Mouse (Mus musculus): ENCODE measurements around the gene Gm19345. TPM values are rescaled to one million over a fixed set of nuclear protein-coding genes. Genes with fewer than 3 reads are reported as not detected.

Gm19345 gene
- total RNA-seq, 4 experiments from 2014 or later = 1.4 to 2.5 (median 2.0) TPM

DNA sequence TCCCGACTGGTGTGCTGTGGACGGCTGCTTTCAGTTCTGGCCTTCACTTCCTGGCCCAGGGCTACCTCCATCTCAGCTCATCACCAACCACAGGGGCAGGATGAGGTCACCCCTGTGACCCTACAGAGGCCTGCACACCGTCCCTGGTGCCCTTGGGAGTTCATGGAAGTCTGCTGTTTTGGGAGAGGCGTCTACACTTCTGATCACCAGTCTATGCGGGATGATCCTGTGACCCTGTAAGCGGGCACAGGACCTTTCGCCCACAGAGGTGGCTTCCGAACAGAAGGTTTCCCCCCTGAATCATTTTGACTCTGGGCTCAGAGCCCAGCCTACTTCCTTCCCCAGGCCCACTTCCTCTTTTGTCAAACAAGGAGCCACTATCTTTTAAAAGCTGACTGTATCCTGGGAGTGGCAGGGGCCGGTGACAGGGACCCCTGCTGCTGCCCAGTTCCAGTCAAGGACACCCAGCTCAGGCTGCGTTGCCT lies 19.4 kb downstream of the Gm19345 start:
- no peak for DNase-seq (ENCODE audit: low spot score in 2 of 2)

- no peak for DNase-seq (ENCODE audit: low spot score in 2 of 2)
These were observed 20.3 kb downstream of the Gm19345 start for GRCm38 (mm10) chr7:19871943-19872601.

DNA sequence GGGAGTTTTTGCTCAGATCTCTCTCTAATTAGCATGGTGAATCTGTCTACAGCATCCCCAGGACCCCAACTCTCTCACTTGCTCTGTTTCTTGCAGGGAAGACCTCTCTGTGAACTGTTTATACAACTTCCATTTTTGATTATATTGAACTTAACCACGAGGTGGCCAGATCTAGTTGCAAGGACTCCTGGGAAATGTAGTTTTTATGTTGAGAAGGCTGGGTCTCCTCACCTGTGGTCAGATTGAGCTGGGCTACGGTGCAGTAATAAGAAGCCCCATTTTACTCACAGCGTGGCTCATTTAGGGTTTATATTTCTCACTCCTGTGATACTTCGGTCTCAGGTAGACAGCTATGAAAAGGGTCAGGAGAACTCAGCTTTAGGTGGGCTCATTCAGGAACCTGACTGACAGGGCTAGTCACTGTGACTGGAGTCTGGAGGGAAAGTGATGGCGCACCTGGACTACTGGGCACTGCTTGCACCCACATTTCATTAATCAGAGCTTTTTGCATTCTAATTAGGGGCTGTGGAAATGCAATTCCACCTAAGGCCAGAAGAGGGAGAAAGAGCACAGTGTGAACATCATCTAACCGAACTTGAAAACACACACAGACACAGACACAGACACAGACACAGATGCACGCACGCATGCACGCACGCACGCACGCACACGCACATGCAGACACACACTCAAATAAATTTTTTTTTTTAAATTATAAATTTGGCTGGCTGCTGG lies 24.3 kb downstream of the Gm19345 start:
- no peak for DNase-seq (ENCODE audit: low spot score in 2 of 2)

DNA sequence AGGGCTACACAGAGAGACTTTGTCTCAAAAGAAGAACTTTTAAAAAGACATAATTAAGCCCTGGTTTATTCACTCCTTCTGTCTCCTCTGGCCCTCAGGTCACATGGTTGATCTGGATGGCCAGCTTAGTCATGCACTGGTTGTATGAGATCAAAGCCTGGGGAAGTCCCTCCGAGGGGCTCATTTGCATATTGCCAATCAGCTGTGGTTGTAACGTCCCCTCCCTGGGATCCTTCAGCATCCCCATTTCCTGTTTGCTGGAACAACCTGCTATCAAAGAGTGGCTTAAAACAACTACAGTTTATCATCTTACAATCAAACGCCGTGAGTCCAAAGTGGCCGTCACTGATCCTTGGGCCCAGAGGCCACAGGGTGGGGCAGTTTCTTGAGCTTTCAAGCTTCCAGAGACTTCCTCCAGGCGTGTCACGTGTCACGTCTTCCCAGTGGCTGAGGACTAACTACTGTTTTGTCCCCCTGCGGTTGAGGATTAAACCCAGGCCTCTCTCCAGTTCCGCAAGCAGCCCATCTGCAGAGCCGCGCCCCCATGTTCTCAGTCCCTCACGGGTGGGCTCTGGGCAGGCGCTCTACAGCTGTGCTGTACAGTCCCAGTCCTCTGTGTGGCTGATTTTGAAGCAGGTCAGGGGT lies 25.1 kb downstream of the Gm19345 start:
- no peak for DNase-seq (ENCODE audit: low spot score in 2 of 2)

GRCm38 (mm10) chr7:19880754-19881153 lies 29.0 kb downstream of the Gm19345 start:
- DNase-seq (ENCODE audit: low spot score in 2 of 2) = no peak

DNA sequence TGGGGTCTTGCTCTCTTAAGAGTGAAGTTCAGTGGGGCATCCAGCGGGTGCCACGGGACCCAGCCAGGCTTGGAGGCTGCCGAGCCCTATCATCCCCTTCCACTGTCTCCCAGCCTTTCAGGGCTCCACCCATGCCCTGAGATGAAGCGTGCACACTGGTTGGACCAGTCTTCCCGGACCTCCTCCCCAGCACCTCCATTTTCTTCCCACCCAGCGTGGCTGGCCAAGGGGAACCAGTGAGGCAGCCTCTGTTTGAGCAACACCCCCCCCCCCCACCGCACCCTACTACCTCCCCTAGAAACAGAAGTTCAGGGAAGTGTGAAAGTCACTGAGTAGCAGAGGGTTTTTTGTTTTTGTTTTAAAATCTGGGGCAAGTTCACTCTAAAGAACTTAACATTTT lies 36.0 kb downstream of the Gm19345 start, which contains the start of gene Ceacam19:
Gene Ceacam19 (minus strand): TSS at position 117 of the 400 bp plus-strand sequence.
- no peak for DNase-seq (ENCODE audit: low spot score in 2 of 2)

DNA sequence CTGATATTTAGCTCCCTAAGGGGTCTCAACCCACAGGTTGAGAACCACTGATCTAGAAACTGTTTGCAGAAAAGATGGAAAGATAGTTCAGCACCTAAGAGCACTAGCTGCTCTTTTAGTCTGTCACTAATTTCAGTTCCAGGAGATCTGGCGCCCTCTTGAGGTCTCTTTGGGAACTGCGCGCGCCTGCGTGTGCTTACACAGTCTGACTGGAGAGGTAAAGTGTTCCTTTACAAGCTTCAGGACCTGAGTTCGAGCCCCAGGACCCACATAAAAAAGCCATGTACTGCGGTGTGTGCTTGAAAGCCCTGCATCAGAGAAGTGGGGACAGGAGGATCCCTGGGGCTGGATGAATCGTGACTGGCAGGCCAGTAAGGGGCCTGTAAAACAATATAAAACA lies 38.1 kb downstream of the Gm19345 start:
- no peak for DNase-seq (ENCODE audit: low spot score in 2 of 2)

Other genes with a start within 250 kb of the Gm19345 start
- gene Clasrp, start 247.5 kb upstream of the Gm19345 start, total RNA-seq (2022) = 10 to 100 TPM; 74.8 to 89.4 (median 84.1) TPM
- 1 to 10 TPM; 5.6 to 7.2 (median 6.4) TPM for gene Relb, start 222.6 kb upstream of the Gm19345 start, total RNA-seq (2022)
- 100 to 1,000 TPM; 145 to 171 (median 154) TPM for gene Clptm1, start 187.0 kb upstream of the Gm19345 start, total RNA-seq (2022)
- not detected for gene Apoc2, start 174.1 kb upstream of the Gm19345 start, total RNA-seq (2022)
- gene Gm44805, start 170.6 kb upstream of the Gm19345 start, total RNA-seq (2022) = not detected
- under 1 TPM in 1 of 4 experiments, not detected in 3; 0.81 TPM for gene Apoc4, start 170.5 kb upstream of the Gm19345 start, total RNA-seq (2022)
- gene Apoc1, start 159.3 kb upstream of the Gm19345 start, total RNA-seq (2022) = 1 to 10 TPM; 3.4 to 6.2 (median 4.7) TPM
- 1,000 to 10,000 TPM; 1,704 to 2,821 (median 2,131) TPM for gene Apoe, start 152.8 kb upstream of the Gm19345 start, total RNA-seq (2022)
- gene Tomm40, start 136.6 kb upstream of the Gm19345 start, total RNA-seq (2022) = 100 to 1,000 TPM; 109 to 112 (median 111) TPM
- gene Nectin2, start 101.5 kb upstream of the Gm19345 start, total RNA-seq (2022) = 1 to 10 TPM; 6.5 to 8.0 (median 7.4) TPM
- 10 to 100 TPM; 15.8 to 18.7 (median 17.1) TPM for gene Bcam, start 81.0 kb upstream of the Gm19345 start, total RNA-seq (2022)
- not detected for gene Cblc, start 55.2 kb upstream of the Gm19345 start, total RNA-seq (2022)
- 1 to 10 TPM in 2 of 4 experiments, under 1 TPM in 1, not detected in 1; 0.57 to 6.4 (median 2.9) TPM for gene Bcl3, start 29.2 kb upstream of the Gm19345 start, total RNA-seq (2022)
- not detected for gene Ceacam16, start 9.3 kb downstream of the Gm19345 start, total RNA-seq (2022)
- gene Ceacam19, start 36.0 kb downstream of the Gm19345 start, total RNA-seq (2022) = not detected
- 10 to 100 TPM in 2 of 4 experiments, 1 to 10 TPM in 2; 7.0 to 12.4 (median 10.5) TPM for gene Pvr, start 69.2 kb downstream of the Gm19345 start, total RNA-seq (2022)
- not detected for gene Igsf23, start 98.8 kb downstream of the Gm19345 start, total RNA-seq (2022)
- gene Ceacam20, start 113.4 kb downstream of the Gm19345 start, total RNA-seq (2022) = not detected
- not detected for gene Nlrp9b, start 139.5 kb downstream of the Gm19345 start, total RNA-seq (2022)
- not detected for gene Vmn1r91, start 247.7 kb downstream of the Gm19345 start, total RNA-seq (2022)

Data from left cerebral cortex, adult 8-10 months (tissue).